11 mouse cellular contexts compared by ENCODE assay signal in the genomic region with DNA sequence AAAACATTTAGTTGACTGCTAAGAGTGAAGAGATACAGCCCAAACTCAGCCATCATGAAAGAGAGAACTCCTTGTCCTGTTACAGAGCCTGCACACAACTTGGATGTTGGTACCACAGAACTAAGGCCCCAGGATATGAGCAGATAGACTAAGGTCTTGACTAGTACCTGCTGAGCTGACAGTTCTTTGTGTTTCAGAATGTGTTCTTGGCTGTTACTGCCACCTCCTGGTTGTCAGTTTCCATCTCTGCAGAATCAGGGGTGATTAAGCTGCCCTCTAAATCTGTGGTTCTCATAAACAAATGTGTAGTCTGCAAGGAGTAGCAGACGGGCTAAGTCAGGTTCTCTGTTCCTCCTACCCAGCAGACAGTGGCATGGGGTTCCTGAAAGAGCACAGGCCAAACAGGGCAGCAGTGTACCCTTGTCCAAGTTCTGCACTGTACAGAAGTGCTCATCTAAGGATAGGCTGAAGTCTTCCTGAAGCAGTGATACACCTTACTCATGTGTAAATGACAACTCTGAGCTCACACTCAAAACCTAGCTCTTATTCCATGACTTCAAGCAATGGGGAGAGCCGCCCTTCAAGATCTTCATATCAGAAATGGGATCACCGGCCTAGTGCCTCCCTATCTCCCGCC. TPM values are rescaled to one million over a fixed set of nuclear protein-coding genes. Genes with fewer than 3 reads are reported as not detected.
DNase-seq lines count a peak whose midpoint lies in the region; ATAC-seq lines count a peak whose summit lies in the region.
"Had no signal": no experiment of that assay in that cellular context is flagged by ENCODE, and none has a peak within 500 bp of the region (broad histone marks: within the 10 kb centered on the region; RNA-seq: fewer than 3 reads in every experiment).

No protein-coding gene starts in this region.

- no peak overlapping the region for H3K4me2 ChIP-seq in kidney, embryonic 16.5 days (replicated peaks; ENCODE audit: low read depth, low read length)
- no peak overlapping the region for H3K4me2 ChIP-seq in midbrain, embryonic 16.5 days (ENCODE audit: low read length)

- no peak overlapping the region for H3K4me3 ChIP-seq in kidney, embryonic 16.5 days (ENCODE audit: low read length)
- H3K4me3 ChIP-seq in midbrain, embryonic 16.5 days (ENCODE audit: low read depth, low read length) = no peak overlapping the region

- H3K27me3 ChIP-seq in kidney, embryonic 16.5 days (ENCODE audit: insufficient read depth, low read length) = no peaks in the 10 kb centered on the region
- H3K27me3 ChIP-seq in midbrain, embryonic 16.5 days (ENCODE audit: control insufficient read depth, insufficient read depth, low read depth, low read length) = no peaks in the 10 kb centered on the region

- ATAC-seq in kidney, embryonic 16.5 days (ENCODE audit: low FRiP score, low TSS enrichment) = 0 out of 2 replicates have a peak, but pooled peaks have one; percentile 31
- ATAC-seq in frontal cortex, adult (ENCODE audit: low TSS enrichment) = peak; percentile 80
- peak; percentile 45 for ATAC-seq in midbrain, embryonic 16.5 days

- no peak overlapping the region for H3K9ac ChIP-seq in kidney, embryonic 16.5 days (replicated peaks; ENCODE audit: low read length)
- no peak overlapping the region for H3K9ac ChIP-seq in midbrain, embryonic 16.5 days (ENCODE audit: low read depth, low read length)

- H3K27ac ChIP-seq in kidney, embryonic 16.5 days (ENCODE audit: low read length) = no peak overlapping the region
- H3K27ac ChIP-seq in midbrain, embryonic 16.5 days (ENCODE audit: low read length) = no peak overlapping the region

- peak; percentile 9 for DNase-seq in adrenal gland, postnatal 14 days
- no peak for DNase-seq in adrenal gland, postnatal 25 days
- DNase-seq in kidney, postnatal 25 days = no peak
- no peak for DNase-seq in lung, postnatal 25 days (ENCODE audit: low spot score)
- DNase-seq in adrenal gland, postnatal 36 days = no peak
- DNase-seq: gastrocnemius, postnatal 10 days; kidney, postnatal 10 days had no signal

- H3K9me3 ChIP-seq in kidney, embryonic 16.5 days (ENCODE audit: low read length) = no peaks in the 10 kb centered on the region
- H3K9me3 ChIP-seq in midbrain, embryonic 16.5 days (replicated peaks; ENCODE audit: control insufficient read depth, low read length, poor library complexity, severe bottlenecking) = no peaks in the 10 kb centered on the region

- H3K36me3 ChIP-seq in kidney, embryonic 16.5 days (ENCODE audit: insufficient read depth, low read length) = no peaks in the 10 kb centered on the region
- H3K36me3 ChIP-seq in midbrain, embryonic 16.5 days (ENCODE audit: control insufficient read depth, insufficient read depth, low read length) = no peaks in the 10 kb centered on the region

- no peaks in the 10 kb centered on the region for H3K4me1 ChIP-seq in kidney, embryonic 16.5 days (ENCODE audit: insufficient read depth, low read length)
- no peaks in the 10 kb centered on the region for H3K4me1 ChIP-seq in midbrain, embryonic 16.5 days (ENCODE audit: control insufficient read depth, insufficient read depth, low read length)

- 73% methylated on average over 4 of the region's 4 CpGs for WGBS in kidney, embryonic 16.5 days
- 85% methylated on average over 4 of the region's 4 CpGs for WGBS in midbrain, embryonic 16.5 days

RNA-seq across cellular contexts. Expression of gene Isx, which starts 49.0 kb away (rescaled TPM):
- total RNA-seq in adrenal gland, postnatal 14 days (2021) = 0.19 TPM in 1 of 2 replicates, not detected in the other
- total RNA-seq in adrenal gland, postnatal 25 days (2021) = not detected in 2 replicates
- polyA plus RNA-seq in kidney, embryonic 16.5 days (2015; fragmentation: Nextera tagmentation; extraction: Ambion mirVana) = not detected in 2 replicates
- not detected in 2 replicates for polyA plus RNA-seq in midbrain, embryonic 16.5 days (2015; fragmentation: Nextera tagmentation; extraction: Ambion mirVana)
- not detected for total RNA-seq in adrenal gland, postnatal 36 days (2021)
- total RNA-seq: gastrocnemius, postnatal 10 days had no signal
- polyA plus RNA-seq: C2C12 had no signal
